Mouse (Mus musculus): ENCODE data around the gene Tiam1.

DNA sequence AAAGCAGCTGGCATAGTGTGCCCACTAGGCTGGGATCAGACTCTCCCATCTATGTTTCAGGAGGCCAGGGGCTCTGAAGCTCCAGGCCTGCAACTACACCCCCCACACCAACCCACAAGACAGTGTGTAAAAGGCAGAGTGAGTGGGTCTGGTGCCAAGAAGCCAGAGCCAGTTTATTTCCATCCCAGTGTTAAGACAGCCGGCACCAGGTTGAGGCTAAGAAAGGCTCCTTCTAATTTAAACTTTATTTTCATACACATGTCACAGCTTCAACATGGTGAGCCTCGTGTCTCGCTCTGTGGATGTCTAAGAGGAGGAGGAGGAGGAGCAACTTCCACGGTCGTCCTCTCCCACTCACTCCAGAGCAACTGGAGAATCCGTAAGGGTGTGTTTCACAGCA is 57.5 kb downstream of the Tiam1 start:
- TF ChIP-seq CTCF (IDR thresholded peaks at IDR 0.05; ENCODE audit: low read depth, low read length) (no peak), GATA1 (IDR thresholded peaks at IDR 0.05; ENCODE audit: borderline replicate concordance, low read length) (no peak), GATA2 (IDR thresholded peaks at IDR 0.05; ENCODE audit: borderline replicate concordance, low read depth, low read length) (no peak)
